Mouse (Mus musculus) cerebellum, postnatal 4 days (tissue): ENCODE data around the gene Spata17.

Source experiments
- DNase-seq, 2 experiments: peaks; one replicate each; pipeline ENCODE4 v3.0.0; 2022; ENCODE audit warnings: low spot score in 2 of 2, mixed read lengths in 1 of 2

The Spata17 gene

DNA sequence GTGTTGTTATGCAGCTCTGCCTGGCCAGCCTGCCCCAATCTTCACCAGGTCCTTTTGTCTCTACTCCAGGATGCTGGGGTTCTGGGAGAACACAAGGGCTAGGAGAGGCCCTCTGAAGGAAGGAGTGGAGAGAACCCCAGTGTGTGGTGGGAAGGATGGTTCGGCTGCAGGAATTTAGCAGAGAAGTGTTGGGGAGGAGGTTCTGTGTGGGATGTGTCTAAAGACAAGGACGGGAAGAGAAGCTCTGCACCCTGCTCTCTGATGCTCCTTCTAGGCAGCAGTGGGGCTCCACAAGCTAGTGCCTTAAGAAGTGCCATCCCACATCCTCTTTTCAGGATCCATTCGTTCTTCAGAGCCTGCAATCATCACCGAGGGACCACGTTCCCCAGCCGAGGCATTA, 129.2 kb downstream of the Spata17 start:
- DNase-seq, result no peak

DNA sequence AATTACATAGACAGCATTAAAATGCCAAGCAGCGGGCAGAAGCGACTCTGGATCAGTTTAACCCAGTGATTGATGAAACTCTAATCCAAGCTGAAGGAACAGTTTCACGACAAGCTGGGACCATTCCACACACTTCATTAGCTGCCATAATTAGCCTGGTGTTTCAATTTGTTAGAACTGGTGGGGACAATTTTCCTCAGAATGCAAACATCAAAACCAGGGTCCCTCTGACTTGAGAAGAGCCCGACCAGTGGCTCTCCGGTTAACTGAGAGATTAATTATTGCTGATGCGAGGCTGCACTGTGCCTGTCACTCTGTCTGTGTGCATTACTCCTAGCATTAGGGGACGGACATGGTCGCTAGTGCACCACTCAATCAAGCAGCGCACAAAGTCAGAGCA, 137.9 kb downstream of the Spata17 start:
- DNase-seq, result peak in 1 of 2 experiments; percentile 6

DNA sequence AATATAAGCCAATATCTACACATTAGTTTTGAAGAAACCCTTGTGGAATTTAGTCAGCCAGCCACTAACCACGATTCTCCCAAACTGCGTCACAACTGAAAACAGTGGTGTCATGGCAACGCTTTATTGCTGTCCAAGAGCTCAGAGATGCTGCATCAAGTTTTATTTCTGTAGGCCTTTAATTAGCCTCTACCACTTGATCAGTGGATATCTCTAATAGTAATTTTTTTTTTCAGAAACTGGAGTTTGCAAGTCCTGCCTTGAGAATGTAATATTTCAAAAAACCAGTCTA, 138.3 kb downstream of the Spata17 start:
- no peak for DNase-seq

DNA sequence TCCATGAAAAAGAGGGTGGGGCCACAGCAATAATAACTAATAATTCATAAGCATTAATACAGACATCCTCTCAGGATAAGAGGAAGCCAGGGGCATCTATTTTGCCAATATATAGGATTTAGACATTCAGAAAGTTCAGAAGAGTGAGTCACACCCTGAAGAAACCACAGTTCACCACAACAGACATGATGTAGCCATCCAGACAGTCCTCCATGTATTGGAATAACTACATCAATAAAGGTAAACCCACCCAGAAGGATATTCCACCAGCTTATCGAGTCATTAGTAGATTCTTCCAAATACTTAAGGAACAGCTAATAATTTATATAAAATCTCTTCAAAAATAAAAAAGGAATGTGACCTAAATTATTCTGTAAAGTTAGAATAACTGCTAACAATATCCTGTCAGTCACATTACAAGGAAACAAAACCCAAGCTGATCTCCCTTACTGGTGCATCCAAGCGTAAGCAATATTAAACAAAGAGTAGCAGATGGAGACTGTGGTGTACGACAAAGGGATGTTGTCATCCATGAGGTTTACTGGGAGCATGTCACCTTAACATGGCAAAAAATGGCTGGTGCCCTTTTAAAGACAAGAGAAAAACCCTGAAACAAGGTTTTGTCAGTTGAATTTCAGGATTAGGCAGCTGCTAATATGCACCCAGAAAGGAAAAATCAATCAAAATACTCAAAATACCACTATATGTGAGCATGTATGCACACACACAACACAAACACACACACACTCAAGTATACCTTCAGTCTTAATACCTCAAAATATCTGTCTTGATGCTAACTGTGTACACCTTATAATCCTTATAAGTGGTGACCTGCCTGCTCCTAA, 138.8 kb downstream of the Spata17 start:
- DNase-seq, result no peak

DNA sequence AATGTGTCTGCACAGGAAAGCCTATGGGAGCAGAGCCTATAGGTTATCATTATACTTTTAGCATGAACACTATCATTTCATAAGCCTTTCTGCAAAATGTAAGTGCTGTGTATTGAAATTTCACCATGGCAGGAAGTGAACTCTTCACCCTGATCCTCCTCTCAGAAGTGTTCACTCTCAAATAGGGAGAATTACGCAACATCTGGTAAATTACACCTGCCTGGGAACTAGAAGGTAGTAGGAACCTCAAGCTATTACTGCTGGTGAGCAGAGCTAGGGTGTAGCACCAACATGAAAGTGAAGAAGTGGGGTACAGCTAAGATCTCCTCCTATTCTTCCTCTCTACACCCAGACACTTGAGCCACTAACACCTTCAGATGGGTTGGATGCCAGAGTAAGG, 155.4 kb downstream of the Spata17 start:
- DNase-seq, result no peak

DNA sequence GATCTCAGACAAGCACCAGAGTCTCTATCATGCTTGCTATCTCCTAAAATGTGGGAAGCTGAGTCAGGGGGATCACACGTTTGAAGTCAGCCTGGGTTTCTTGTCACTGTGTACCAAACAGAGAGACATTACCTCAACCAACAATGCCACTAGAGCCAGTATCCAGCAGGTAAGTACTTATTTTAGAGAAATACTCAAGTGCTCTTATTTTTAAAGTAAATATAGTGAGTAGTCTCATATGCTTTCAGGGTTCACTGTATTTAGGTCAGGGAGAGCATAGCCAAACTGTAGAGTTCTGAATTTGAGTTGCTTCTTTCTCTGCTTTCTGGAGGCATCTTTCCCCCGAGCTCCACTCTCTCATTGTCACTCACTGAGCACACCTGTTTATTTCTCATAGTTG, 160.9 kb downstream of the Spata17 start:
- DNase-seq, result no peak

DNA sequence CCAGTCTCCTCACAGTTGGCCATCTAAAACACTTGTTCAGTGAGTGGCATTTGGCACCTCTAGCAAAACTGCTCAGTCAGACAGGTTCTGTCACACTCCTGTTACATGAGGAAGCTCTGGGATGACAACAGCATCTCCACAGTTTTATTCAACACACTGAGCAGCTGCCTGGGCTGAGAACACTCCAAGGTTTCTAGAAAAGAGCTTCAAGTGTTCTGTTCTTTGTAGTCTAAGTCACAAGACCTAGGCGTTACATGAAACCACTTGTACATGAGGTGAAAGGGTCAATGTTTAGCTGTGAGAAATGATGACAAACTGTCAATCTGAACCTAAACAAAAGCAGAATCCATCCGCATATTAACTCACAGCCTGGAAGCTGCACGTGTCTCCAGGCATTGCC, 161.4 kb downstream of the Spata17 start:
- no peak for DNase-seq

DNA sequence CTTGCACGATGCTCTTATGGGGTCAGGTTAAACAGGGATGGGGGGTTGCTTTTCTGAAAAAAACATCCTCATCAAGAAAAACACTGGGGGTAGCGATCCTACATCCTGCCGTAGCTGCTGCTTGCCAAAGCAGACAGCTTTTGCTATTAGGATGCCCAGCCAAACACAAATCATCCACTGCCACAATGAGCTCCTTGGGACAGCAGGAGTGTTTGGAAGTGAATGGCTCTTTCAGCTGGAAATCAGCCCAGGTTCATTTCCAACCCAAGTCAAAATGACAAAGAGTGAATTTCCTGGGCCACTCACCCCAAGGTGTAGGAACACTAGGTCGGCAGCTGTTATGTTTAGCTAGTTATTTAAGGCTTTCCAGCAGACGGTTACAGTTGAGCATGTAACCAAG, 162.7 kb downstream of the Spata17 start:
- DNase-seq, result peak in 1 of 2 experiments; percentile 40

DNA sequence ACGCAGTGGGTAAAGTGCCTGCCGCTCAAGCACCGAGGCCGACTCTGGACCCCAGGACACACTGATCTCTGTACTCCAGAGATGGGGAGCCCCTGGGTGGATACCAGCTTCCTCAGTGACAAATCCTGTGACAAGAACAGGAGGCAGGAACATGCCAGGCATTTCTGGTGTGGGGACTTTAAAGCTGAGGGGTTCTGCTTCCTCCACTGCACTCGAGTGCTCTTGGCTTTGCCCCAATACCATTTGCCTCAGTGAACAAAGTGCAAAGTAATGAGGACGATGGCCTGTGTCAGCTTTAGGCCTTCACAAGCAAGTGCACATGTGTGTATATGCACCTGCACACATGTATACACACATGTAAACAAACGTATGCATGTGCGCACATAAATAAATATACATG, 164.0 kb downstream of the Spata17 start:
- DNase-seq, result peak in 1 of 2 experiments; percentile 5

DNA sequence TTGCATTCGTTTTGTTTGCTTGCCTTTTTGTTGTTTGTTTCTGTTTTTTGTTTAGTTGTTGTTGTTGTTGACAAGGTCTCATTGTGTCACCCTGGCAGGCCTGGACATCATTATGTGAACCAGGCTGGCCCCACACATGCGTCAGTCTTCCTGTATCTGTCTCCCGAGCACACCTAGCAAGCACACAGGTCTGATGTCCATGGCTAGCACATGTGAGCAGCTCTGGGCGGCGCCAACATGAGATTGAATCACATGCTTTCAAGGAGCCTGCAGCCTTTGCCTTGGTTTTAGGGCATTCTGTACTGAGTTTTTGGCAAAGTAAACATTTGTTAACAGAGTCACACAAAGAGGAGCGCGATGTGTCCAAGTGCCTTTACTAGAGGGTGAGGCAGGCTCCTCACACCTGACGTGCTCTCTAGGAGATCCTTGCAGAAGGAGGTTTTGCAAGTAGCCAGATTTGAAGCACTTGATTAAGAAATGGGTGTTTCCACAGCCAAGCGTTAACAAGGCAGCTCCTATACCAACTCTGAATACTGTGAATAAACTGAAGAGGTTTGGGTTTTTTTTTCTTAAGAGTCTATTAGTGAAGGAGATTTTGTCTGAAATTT, 166.5 kb downstream of the Spata17 start:
- DNase-seq, result no peak

DNA sequence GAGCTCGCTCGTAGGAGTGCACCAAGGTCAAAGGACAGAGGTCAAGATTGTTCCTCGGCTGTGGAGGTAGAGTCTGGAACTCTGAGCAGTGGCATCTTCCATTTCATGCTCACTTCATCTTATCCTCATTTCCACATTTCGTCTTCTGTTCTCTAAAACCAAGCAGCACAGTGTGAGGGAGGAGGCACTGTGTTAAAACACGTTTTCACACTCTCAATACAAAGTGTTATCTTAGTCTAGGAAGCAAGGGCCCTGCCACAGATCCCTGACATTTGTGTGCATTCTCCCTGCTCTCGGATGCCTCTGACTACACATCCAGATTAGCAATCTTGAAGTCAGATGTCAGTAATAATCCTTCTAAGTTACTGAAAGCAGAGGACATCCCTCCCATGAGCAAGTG, 170.5 kb downstream of the Spata17 start:
- no peak for DNase-seq

DNA sequence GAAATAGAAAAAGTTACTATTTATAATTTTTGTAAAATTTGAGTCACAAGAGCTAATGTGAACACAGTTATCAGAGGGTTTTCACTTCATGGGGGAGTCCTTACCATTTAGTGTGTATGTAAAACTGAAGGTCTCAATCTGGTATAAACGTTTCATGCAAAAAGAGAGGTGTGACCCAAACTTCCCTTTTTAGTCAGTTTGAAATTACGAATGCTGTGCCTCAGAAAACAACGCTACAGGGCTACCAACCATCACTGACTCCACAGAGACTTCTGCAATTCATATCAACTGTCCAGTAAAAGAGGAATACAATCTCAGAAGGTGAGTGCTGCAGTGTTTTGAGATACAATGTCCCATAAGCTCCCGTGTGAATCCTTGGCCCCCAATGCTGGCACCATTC, 175.5 kb downstream of the Spata17 start:
- DNase-seq, result no peak

DNA sequence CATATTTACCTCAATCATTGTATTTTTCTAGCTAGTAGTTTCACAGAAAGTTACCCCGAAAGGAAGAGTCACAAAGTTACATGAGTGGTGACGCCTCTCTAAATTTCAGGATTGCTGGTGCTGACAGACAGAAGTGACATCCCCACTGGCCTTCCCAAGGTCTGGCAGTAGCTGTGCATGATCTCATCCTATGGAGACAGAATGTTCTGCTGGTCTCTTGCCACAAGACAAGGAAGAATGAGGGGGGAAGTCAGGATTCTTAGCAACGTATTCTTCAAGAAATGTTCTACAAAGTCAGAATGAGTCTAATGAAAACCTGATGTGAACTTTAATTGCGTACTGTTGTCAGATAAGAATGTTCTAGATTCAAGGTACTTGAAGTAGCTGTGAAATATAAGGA, 179.5 kb downstream of the Spata17 start:
- no peak for DNase-seq

DNA sequence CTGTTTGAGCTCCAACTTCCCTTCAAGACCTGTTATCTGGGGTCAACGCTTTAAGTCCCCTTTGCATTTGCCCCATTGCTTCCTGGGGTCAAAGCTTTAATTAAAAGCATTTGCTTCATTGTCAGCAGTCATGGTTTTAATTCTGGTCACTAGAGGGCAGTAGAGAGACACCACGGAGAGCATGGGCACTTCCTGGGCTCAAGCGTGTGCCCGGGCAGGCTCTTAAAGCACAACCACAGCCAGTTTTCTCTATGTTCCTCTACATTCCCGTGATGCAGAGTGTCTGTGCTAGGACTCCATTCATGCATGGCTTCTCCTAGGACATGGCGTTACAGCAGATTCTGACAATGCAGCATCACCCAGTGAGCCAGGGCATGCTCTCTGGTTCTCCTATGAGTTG, 183.5 kb downstream of the Spata17 start:
- DNase-seq, result peak in 1 of 2 experiments; percentile 31

DNA sequence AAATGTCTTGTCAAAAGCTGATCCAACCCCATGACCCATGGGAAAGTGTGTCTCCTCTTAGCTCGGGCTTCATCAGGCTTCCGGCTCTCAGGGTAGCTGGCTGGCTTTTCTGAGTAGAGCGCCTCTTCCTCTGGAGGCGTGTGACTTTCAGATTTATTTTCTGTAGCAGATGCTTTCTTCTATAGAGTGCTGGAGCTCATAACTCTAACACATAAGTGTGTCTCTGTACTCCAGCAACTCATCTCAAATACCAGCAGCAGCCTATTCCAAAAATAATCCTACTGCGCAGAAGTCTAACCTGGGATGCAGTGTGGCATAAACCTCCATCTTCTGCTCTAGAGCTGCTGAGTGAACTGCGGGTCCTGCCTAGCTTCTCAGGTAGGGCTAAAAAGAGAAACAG, 186.4 kb downstream of the Spata17 start:
- no peak for DNase-seq

DNA sequence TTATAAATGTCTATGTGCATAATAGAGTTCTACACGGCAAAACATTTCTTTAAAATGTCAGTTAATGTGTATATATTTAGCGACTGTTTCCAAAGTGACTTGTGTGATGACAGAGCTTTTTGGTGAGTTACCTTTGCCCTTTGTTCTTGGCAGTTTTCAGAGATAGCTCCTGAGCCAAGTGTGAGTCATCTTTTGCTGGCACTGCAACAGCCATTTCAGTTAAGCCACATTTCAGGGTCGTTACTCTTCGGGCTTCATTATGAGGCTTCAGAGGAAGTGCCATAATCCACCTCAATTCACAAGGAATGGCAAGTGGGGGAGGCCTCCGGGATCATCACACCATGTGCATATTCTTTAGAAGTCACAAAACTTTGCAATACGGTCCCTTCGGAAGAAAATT, 195.3 kb downstream of the Spata17 start:
- DNase-seq, result no peak

DNA sequence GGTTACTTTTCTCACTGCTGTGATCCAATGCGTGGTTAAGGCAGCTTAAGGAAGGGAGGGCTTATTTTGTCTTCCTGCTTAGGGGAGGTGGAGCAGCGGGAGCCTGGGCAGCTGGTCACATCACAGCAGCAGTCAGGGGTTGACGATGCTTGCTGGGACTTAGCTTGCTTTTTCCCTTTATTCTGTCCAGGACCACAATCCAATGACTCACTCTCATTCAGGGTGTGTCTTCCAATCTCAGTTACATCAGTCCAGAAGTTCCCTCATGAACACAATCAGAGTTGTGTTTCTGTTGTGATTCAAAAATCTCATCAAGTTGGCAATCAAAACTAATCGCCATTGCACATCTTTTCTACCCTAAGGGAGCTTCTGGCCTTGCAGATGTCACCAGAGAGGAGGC, 199.1 kb downstream of the Spata17 start:
- no peak for DNase-seq

DNA sequence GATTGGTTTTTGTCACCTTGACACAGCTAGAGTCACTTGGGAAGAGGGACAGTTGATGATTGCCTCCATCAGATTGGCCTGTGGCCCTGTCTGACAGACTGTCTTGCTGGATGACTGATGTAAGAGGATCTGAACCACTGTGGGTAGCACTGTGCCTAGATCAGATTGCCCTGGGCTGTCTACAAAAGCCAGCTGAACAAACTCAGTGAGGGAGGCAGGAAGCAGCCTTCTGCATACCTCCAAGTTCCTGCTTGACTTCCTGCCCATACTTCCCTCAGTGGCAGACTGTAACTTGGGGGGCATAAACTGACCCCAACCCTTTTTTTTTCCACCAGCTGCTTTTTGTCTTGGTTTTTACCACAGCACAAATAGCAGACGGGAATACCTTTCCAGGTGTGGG, 199.6 kb downstream of the Spata17 start:
- no peak for DNase-seq

DNA sequence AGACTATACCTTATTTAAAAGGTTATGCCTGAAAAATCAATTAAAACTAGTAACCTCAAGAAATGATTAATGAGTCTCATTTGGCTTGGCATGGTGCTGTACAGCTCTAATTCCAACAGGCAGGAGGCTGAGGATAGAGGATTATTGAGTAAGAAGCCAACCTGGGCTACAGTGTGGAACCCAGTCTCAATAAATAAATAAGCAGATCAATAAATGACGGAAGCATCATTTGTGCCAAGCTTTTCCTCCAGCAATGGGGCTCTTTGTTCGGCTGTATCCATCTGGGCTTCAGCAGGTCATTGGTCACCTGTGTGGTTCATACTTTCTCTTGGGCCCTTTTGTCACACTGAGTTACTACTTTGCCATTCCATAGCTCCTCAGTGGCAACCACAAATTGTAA, 201.1 kb downstream of the Spata17 start:
- DNase-seq, result no peak

DNA sequence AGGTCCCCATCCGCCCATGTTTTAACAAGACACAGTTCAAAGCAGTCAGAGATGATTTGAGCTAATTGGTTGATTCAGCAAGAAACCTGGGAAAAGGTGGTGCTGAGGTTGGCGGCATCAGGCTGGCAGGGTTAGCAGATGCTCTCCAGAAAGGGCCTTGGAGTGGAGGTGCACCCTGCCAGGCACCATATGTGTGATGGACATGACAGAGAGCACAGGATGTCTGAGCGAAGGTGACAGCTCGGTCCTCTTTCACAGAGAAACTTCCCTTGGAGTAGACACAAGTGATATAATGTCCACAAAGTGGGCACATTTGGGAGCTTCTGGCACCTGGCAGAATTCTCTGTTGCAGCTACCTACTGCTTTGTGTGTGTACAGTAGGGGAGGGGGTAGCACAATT, 203.7 kb downstream of the Spata17 start:
- no peak for DNase-seq

DNA sequence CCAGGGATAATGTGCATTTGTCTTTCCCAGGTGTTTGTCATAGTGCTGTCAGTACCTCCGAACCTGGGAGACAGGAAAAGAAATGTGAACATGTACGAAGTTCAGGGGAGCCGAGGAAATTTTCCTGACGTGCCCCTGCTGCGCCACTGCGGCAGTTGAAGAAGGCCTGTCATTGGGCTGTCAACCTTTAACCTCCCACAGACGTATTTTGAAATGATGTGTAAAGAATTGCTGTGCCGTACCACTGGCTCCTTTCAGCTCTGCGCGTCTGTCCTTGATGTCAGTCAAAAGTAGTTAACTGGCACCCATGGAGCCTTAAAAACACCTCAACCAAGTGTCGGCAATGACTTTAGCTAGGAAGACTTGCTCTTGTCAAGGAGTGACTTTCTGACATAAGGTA, 205.2 kb downstream of the Spata17 start:
- DNase-seq, result no peak

DNA sequence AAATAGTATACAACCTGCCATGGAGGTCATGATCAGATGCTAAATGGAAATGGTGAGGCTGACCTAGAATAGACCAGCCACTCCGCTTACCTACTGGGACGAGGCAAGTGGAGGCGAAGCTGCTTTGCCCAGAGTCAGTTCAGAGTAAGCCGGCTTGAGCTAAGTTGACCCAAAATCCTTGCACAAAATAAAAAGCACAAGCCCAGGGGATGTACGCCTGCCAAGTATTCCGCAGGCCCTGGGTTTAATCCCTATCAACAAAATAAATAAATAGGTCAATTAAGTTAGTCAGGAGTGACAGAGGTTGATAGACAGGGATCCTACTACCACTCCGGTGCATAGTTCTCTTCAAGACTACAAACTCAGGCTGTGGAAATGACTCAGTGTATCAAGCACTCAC, 207.0 kb downstream of the Spata17 start:
- DNase-seq, result no peak

DNA sequence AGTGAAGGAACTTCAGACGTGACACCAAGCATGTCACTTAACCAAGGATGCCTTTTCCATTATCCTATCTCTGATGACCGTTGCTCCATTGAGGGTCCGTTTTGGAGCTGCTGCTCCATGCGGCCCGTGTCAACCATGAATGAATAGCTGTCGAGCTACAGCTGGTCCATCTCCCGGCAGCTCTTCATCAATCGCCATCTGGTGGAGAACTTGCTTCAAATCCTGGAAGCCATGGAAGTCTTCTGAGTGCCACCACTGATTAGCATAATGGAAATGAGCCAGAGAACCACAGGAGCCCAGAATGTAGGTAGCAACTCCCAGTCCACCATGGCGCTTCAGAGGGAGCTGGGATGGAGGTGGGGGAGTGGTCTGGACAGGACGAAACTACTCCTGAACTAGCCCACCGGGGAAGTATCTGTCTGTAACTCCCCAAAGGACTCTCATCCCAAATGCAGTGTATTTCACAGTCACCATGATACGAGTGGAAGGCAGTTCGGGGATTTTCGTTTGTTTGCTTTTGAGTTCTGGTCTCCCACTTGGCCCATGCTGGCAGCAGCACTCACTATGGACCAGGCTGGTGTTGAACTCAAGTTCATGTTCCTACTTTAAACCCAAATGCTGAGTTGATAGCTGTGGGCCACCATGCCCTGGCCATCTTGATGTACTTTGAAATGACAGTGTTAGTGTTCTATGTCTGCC, 208.9 kb downstream of the Spata17 start:
- DNase-seq, result peak in 1 of 2 experiments; percentile 9
